Mouse (Mus musculus) MEL (cell line): ENCODE data around the gene Adgrg5. TPM values are rescaled to one million over a fixed set of nuclear protein-coding genes. Genes with fewer than 3 reads are reported as not detected.

ENCODE experiments used
- DNase-seq: peaks from one replicate; pipeline ENCODE4 v3.0.0; 2011; ENCODE audit warnings: low read depth, low spot score
- H3K27ac ChIP-seq: 2 replicates; pipeline ENCODE4 v1.5.1; 2012; ENCODE audit warnings: low read depth, mild to moderate bottlenecking, control low read depth, low read length, moderate library complexity; ENCODE audit not compliant: control insufficient read depth
- H3K27me3 ChIP-seq, 2 experiments: fragments of 150-350 bp in 1 of 2; sonication (generic) in 1 of 2; 2 replicates each; pipeline ENCODE4 v1.6.1; 2012; ENCODE audit warnings: low read length in 2 of 2, mild to moderate bottlenecking in 2 of 2, improper control_type of control experiment in 1 of 2, moderate library complexity in 1 of 2; ENCODE audit not compliant: insufficient read depth in 2 of 2, control insufficient read depth in 1 of 2
- H3K36me3 ChIP-seq, 2 experiments: 2 replicates each; pipeline ENCODE4 v1.6.1; 2012 to 2014; ENCODE audit warnings: low read length in 2 of 2, improper control_type of control experiment in 1 of 2, inconsistent platforms in 1 of 2, mild to moderate bottlenecking in 1 of 2; ENCODE audit not compliant: insufficient read depth in 2 of 2, control insufficient read depth in 1 of 2
- H3K4me1 ChIP-seq, 2 experiments: fragments of 150-350 bp in 1 of 2; sonication (generic) in 1 of 2; 2 replicates each; pipeline ENCODE4 v1.6.1; 2012; ENCODE audit warnings: low read length in 2 of 2, improper control_type of control experiment in 1 of 2, mild to moderate bottlenecking in 1 of 2; ENCODE audit not compliant: insufficient read depth in 2 of 2, control insufficient read depth in 1 of 2
- H3K4me3 ChIP-seq, 2 experiments: fragments of 150-350 bp in 1 of 2; sonication (generic) in 1 of 2; 2 replicates each; pipeline ENCODE4 v1.5.1; 2012; ENCODE audit warnings: low read depth in 2 of 2, low read length in 2 of 2, mild to moderate bottlenecking in 2 of 2, moderate library complexity in 2 of 2, control low read depth in 1 of 2, improper control_type of control experiment in 1 of 2; ENCODE audit not compliant: control insufficient read depth in 1 of 2, insufficient read depth in 1 of 2
- H3K79me2 ChIP-seq: 2 replicates; pipeline ENCODE4 v1.6.1; 2012; ENCODE audit warnings: mild to moderate bottlenecking, low read length, moderate library complexity; ENCODE audit not compliant: control insufficient read depth, poor library complexity, insufficient read depth
- H3K9ac ChIP-seq: 2 replicates; pipeline ENCODE4 v1.6.1; 2012; ENCODE audit warnings: low read depth, mild to moderate bottlenecking, control low read depth, low read length, moderate library complexity; ENCODE audit not compliant: control insufficient read depth, poor library complexity, severe bottlenecking
- H3K9me3 ChIP-seq: fragments of 150-350 bp; sonication (generic); replicated peaks from 2 replicates; pipeline ENCODE4 v1.6.1; 2012; ENCODE audit warnings: mild to moderate bottlenecking, low read length, improper control_type of control experiment, moderate library complexity; ENCODE audit not compliant: insufficient read depth
- BHLHE40 ChIP-seq: IDR thresholded peaks from 2 replicates; pipeline ENCODE4 v1.6.1; 2012; ENCODE audit warnings: low read depth, mild to moderate bottlenecking, inconsistent platforms, low read length, improper control_type of control experiment, borderline replicate concordance
- CHD2 ChIP-seq: IDR thresholded peaks from 2 replicates; pipeline ENCODE4 v1.6.1; 2011; ENCODE audit warnings: low read length, improper control_type of control experiment
- CTCF ChIP-seq, 3 experiments: IDR thresholded peaks in 2 of 3; conservative IDR thresholded peaks in 1 of 3; 2 replicates each; pipeline ENCODE4 v1.5.1; 2011 to 2012; ENCODE audit warnings: low read length in 3 of 3, low read depth in 2 of 3, mild to moderate bottlenecking in 2 of 3, improper control_type of control experiment in 1 of 3, inconsistent platforms in 1 of 3, mixed read lengths in 1 of 3, moderate library complexity in 1 of 3; ENCODE audit not compliant: control insufficient read depth in 1 of 3, insufficient read depth in 1 of 3, poor library complexity in 1 of 3, severe bottlenecking in 1 of 3
- EP300 ChIP-seq, 2 experiments: IDR thresholded peaks; 2 replicates each; pipeline ENCODE4 v1.6.1; 2011; ENCODE audit warnings: improper control_type of control experiment in 2 of 2, low read length in 2 of 2, low read depth in 1 of 2, mild to moderate bottlenecking in 1 of 2
- ETS1 ChIP-seq: IDR thresholded peaks from 2 replicates; pipeline ENCODE4 v1.6.1; 2012; ENCODE audit warnings: low read depth, mild to moderate bottlenecking, inconsistent platforms, low read length, improper control_type of control experiment, moderate library complexity
- GATA1 ChIP-seq: IDR thresholded peaks from 2 replicates; pipeline ENCODE4 v1.6.1; 2011; ENCODE audit warnings: low read depth, low read length, improper control_type of control experiment
- JUND ChIP-seq: IDR thresholded peaks from 2 replicates; pipeline ENCODE4 v1.6.1; 2011; ENCODE audit warnings: low read depth, mild to moderate bottlenecking, improper control_type of control experiment, low read length
- KAT2A ChIP-seq: conservative IDR thresholded peaks from 2 replicates; pipeline ENCODE4 v1.6.1; 2012; ENCODE audit warnings: low read depth, low read length, improper control_type of control experiment, inconsistent platforms
- MAFK ChIP-seq: IDR thresholded peaks from 2 replicates; pipeline ENCODE4 v1.6.1; 2011; ENCODE audit warnings: low read depth, mild to moderate bottlenecking, low read length, improper control_type of control experiment, borderline replicate concordance
- MAZ ChIP-seq: IDR thresholded peaks from 2 replicates; pipeline ENCODE4 v1.6.1; 2012; ENCODE audit warnings: low read depth, mild to moderate bottlenecking, inconsistent platforms, low read length, improper control_type of control experiment
- MYC ChIP-seq: IDR thresholded peaks from 2 replicates; pipeline ENCODE4 v1.6.1; 2011; ENCODE audit warnings: low read depth, mild to moderate bottlenecking, low read length, improper control_type of control experiment, moderate library complexity
- NRF1 ChIP-seq: IDR thresholded peaks from 2 replicates; pipeline ENCODE4 v1.6.1; 2014; ENCODE audit warnings: low read depth, mild to moderate bottlenecking, inconsistent platforms, low read length, improper control_type of control experiment, moderate library complexity; ENCODE audit not compliant: poor library complexity, insufficient read depth, severe bottlenecking
- POLR2A ChIP-seq, 2 experiments: IDR thresholded peaks; 2 replicates each; pipeline ENCODE4 v1.6.1; 2011 to 2012; ENCODE audit warnings: low read length in 2 of 2, mild to moderate bottlenecking in 2 of 2, control low read depth in 1 of 2, improper control_type of control experiment in 1 of 2, low read depth in 1 of 2, moderate library complexity in 1 of 2; ENCODE audit not compliant: control insufficient read depth in 1 of 2, insufficient read depth in 1 of 2, poor library complexity in 1 of 2
- POLR2AphosphoS2 ChIP-seq: IDR thresholded peaks from 2 replicates; pipeline ENCODE4 v1.6.1; 2011; ENCODE audit warnings: low read length, improper control_type of control experiment
- POLR2AphosphoS5 ChIP-seq: IDR thresholded peaks from 2 replicates; pipeline ENCODE4 v1.6.1; 2012; ENCODE audit warnings: low read depth, borderline replicate concordance, mild to moderate bottlenecking, inconsistent platforms, low read length, moderate library complexity, mixed read lengths
- RCOR1 ChIP-seq: IDR thresholded peaks from 2 replicates; pipeline ENCODE4 v1.6.1; 2012; ENCODE audit warnings: low read depth, mild to moderate bottlenecking, inconsistent platforms, low read length, improper control_type of control experiment
- SIN3A ChIP-seq: IDR thresholded peaks from 2 replicates; pipeline ENCODE4 v1.6.1; 2012; ENCODE audit warnings: low read length, improper control_type of control experiment, inconsistent platforms
- SMC3 ChIP-seq: IDR thresholded peaks from 2 replicates; pipeline ENCODE4 v1.6.1; 2011; ENCODE audit warnings: low read depth, low read length, improper control_type of control experiment
- USF1 ChIP-seq: IDR thresholded peaks from 2 replicates; pipeline ENCODE4 v1.6.1; 2014; ENCODE audit warnings: low read depth, mild to moderate bottlenecking, inconsistent platforms, low read length, improper control_type of control experiment, moderate library complexity
- USF2 ChIP-seq, 2 experiments: IDR thresholded peaks; 2 replicates each; pipeline ENCODE4 v1.6.1; 2011 to 2012; ENCODE audit warnings: improper control_type of control experiment in 2 of 2, low read length in 2 of 2, borderline replicate concordance in 1 of 2, inconsistent platforms in 1 of 2, low read depth in 1 of 2, mild to moderate bottlenecking in 1 of 2; ENCODE audit not compliant: insufficient read depth in 1 of 2
- ZMIZ1 ChIP-seq: IDR thresholded peaks from 2 replicates; pipeline ENCODE4 v1.6.1; 2012; ENCODE audit warnings: low read depth, mild to moderate bottlenecking, inconsistent platforms, low read length, improper control_type of control experiment, moderate library complexity
- polyA plus RNA-seq, 2 experiments: library from polyadenylated mRNA; stranded (reverse) in 1 of 2; unstranded in 1 of 2; fragments of >175 nt in 1 of 2; fragments of >200 nt in 1 of 2; gene quantifications; 2 replicates each; pipeline versions ENCODE4 v1.2.1 to v1.2.4; 2012; ENCODE audit warnings: low replicate concordance in 2 of 2, low read depth in 1 of 2; ENCODE audit not compliant: insufficient read length in 2 of 2, insufficient read depth in 1 of 2, missing spikeins in 1 of 2
- total RNA-seq: library from RNA; depleted of rRNA; stranded (reverse); fragments of 300-350 nt; gene quantifications from 2 replicates; pipeline ENCODE4 v1.2.3, GENCODE M21; 2012

The Adgrg5 gene
- total and polyA plus RNA-seq, 3 experiments = 0.04 to 1.3 TPM; not detected in 1

- 0 out of 2 replicates have a peak, but pooled peaks have one; percentile 57 for TF ChIP-seq MAFK
- TF ChIP-seq ZMIZ1 = 0 out of 2 replicates have a peak, but pooled peaks have one; percentile 60
- 0 out of 2 replicates have a peak, but pooled peaks have one; percentile 50 for TF ChIP-seq POLR2AphosphoS2
- TF ChIP-seq USF2 (IDR thresholded peaks at IDR 0.05; ENCODE audit: borderline replicate concordance in 1 of 2, insufficient read depth in 1 of 2, low read depth in 1 of 2, low read length in 2 of 2) = no peak
- TF ChIP-seq MAZ = peak; percentile 88; the same call in 1 of the 2 replicates
- TF ChIP-seq JUND = 0 out of 2 replicates have a peak, but pooled peaks have one; percentile 73
- TF ChIP-seq GATA1 = peak; percentile 95
- TF ChIP-seq RCOR1 = peak; percentile 76
- TF ChIP-seq EP300 (IDR thresholded peaks at IDR 0.05; ENCODE audit: low read depth in 1 of 2, low read length in 2 of 2) = peak; percentile 98 to 100
- TF ChIP-seq CHD2 = peak; percentile 77
- TF ChIP-seq POLR2A (IDR thresholded peaks at IDR 0.05; ENCODE audit: control insufficient read depth in 1 of 2, insufficient read depth in 1 of 2, low read depth in 1 of 2, low read length in 2 of 2, poor library complexity in 1 of 2) = peak in 1 of 2 experiments; percentile 52; a peak in 1 of 4 replicates
- TF ChIP-seq BHLHE40 = peak; percentile 92
- TF ChIP-seq, all 39 proteins: peak for 27
Measured at GRCm38 (mm10) chr8:94964828-94965227, 41.3 kb downstream of the Adgrg5 start (continued).

- peaks cover 4 to 25% of the 10 kb centered on the region in 2 experiments for H3K4me1 ChIP-seq
- TF ChIP-seq NRF1 (no peak), MAZ (no peak), CTCF (IDR thresholded peaks at IDR 0.05 in 2 of 3, conservative IDR thresholded peaks at IDR 0.05 in 1 of 3; ENCODE audit: control insufficient read depth in 1 of 3, insufficient read depth in 1 of 3, low read depth in 2 of 3, low read length in 3 of 3, poor library complexity in 1 of 3, severe bottlenecking in 1 of 3) (peak; percentile 14 to 62 (median 56); a peak in 4 of 6 replicates), POLR2AphosphoS5 (no peak), USF1 (no peak), KAT2A (no peak), MYC (0 out of 2 replicates have a peak, but pooled peaks have one; percentile 53), SIN3A (0 out of 2 replicates have a peak, but pooled peaks have one; percentile 32), ETS1 (peak; percentile 11; the same call in 1 of the 2 replicates), SMC3 (no peak)
- peak overlapping the region; percentile 73 for H3K9ac ChIP-seq
- peak; percentile 79 for DNase-seq
- H3K36me3 ChIP-seq = peaks cover 0 to 32% of the 10 kb centered on the region in 2 experiments; a peak in 2 of 4 replicates
- no peaks in the 10 kb centered on the region for H3K9me3 ChIP-seq
- H3K4me3 ChIP-seq = peak overlapping the region; percentile 13 to 28; a peak in 3 of 4 replicates
- H3K27me3 ChIP-seq = no peaks in the 10 kb centered on the region
- H3K27ac ChIP-seq = peak overlapping the region; percentile 99
- H3K79me2 ChIP-seq = no peaks in the 10 kb centered on the region
Measured at GRCm38 (mm10) chr8:94966578-94966977, 43.1 kb downstream of the Adgrg5 start.
